Mouse (Mus musculus) left cerebral cortex, postnatal 4 days (tissue): Measurements from ENCODE around the gene Cnnm1. TPM values are rescaled to one million over a fixed set of nuclear protein-coding genes. Genes with fewer than 3 reads are reported as not detected.
A peak's percentile ranks its signal among the peaks of the same experiment; 100 is the strongest.
"Not testable (repeated sequence)": the region's sequence is repeated elsewhere in the genome, so short reads cannot be mapped to it uniquely, and the experiment has no call there.

Experiments
- DNase-seq: peaks from one replicate; pipeline ENCODE4 v3.0.0-alpha.2; 2022
- intact Hi-C: fragments of 180-260 bp; cut with DNase I; formaldehyde crosslinking; loops from one replicate; pipeline ENCODE4 v1.15.1; 2025
- total RNA-seq, 2 experiments: library from RNA; stranded (reverse); gene quantifications; 2 replicates each; pipeline ENCODE4 v1.2.3; 2021

The Cnnm1 gene
- total RNA-seq, 2 experiments from 2014 or later = 24.6 to 25.8 TPM

GRCm38 (mm10) chr19:43465076-43465475 lies 24.8 kb downstream of the Cnnm1 start:
- intact Hi-C loops = no loop called here
- DNase-seq = no peak

GRCm38 (mm10) chr19:43465601-43466255 lies 25.5 kb downstream of the Cnnm1 start:
- DNase-seq = peak; percentile 42
- intact Hi-C loops = no loop called here

- peak; percentile 63 for DNase-seq
- intact Hi-C loops = no loop called here
Observed at GRCm38 (mm10) chr19:43467927-43468685, 27.9 kb downstream of the Cnnm1 start.

GRCm38 (mm10) chr19:43469333-43469732 lies 29.1 kb downstream of the Cnnm1 start:
- intact Hi-C loops = no loop called here
- peak; percentile 28 for DNase-seq

- intact Hi-C loops = no loop called here
Observed at GRCm38 (mm10) chr19:43472331-43472730, 32.1 kb downstream of the Cnnm1 start.

GRCm38 (mm10) chr19:43472781-43473180 lies 32.5 kb downstream of the Cnnm1 start:
- peak; percentile 48 for DNase-seq
- intact Hi-C loops = no loop called here

More at GRCm38 (mm10) chr19:43472331-43472730, 32.1 kb downstream of the Cnnm1 start:
- no peak for DNase-seq

- intact Hi-C loops = no loop called here
- no peak for DNase-seq
Observed at GRCm38 (mm10) chr19:43475642-43476041, 35.4 kb downstream of the Cnnm1 start.

GRCm38 (mm10) chr19:43476063-43476462 lies 35.8 kb downstream of the Cnnm1 start:
- no peak for DNase-seq
- intact Hi-C loops = no loop called here

- intact Hi-C loops = no loop called here
- DNase-seq = no peak
Observed at GRCm38 (mm10) chr19:43477436-43477835, 37.2 kb downstream of the Cnnm1 start.

- intact Hi-C loops = no loop called here
- DNase-seq = peak; percentile 82
Observed at GRCm38 (mm10) chr19:43478891-43479290, 38.7 kb downstream of the Cnnm1 start.

- intact Hi-C loops = no loop called here
Observed at GRCm38 (mm10) chr19:43479431-43479830, 39.2 kb downstream of the Cnnm1 start.

GRCm38 (mm10) chr19:43480512-43480911 lies 40.3 kb downstream of the Cnnm1 start:
- intact Hi-C loops = no loop called here
- no peak for DNase-seq

More at GRCm38 (mm10) chr19:43479431-43479830, 39.2 kb downstream of the Cnnm1 start:
- no peak for DNase-seq

- intact Hi-C loops = no loop called here
- DNase-seq = no peak
Observed at GRCm38 (mm10) chr19:43487429-43487828, 47.2 kb downstream of the Cnnm1 start.

GRCm38 (mm10) chr19:43493316-43493715 lies 53.1 kb downstream of the Cnnm1 start:
- intact Hi-C loops, DNase-seq: not testable (repeated sequence)

- intact Hi-C loops = no loop called here
- no peak for DNase-seq
Observed at GRCm38 (mm10) chr19:43493878-43494277, 53.6 kb downstream of the Cnnm1 start.

- intact Hi-C loops = no loop called here
- no peak for DNase-seq
Observed at GRCm38 (mm10) chr19:43494914-43495313, 54.7 kb downstream of the Cnnm1 start.

- DNase-seq = peak; percentile 18
- intact Hi-C loops = no loop called here
Observed at GRCm38 (mm10) chr19:43495846-43496245, 55.6 kb downstream of the Cnnm1 start.

- intact Hi-C loops = no loop called here
- no peak for DNase-seq
Observed at GRCm38 (mm10) chr19:43497440-43497839, 57.2 kb downstream of the Cnnm1 start.

GRCm38 (mm10) chr19:43498874-43499273 lies 58.6 kb downstream of the Cnnm1 start:
- intact Hi-C loops = no loop called here
- DNase-seq = no peak

- DNase-seq = no peak
- intact Hi-C loops = no loop called here
Observed at GRCm38 (mm10) chr19:43502630-43503029, 62.4 kb downstream of the Cnnm1 start.

- intact Hi-C loops, DNase-seq: not testable (repeated sequence)
Observed at GRCm38 (mm10) chr19:43503593-43503992, 63.4 kb downstream of the Cnnm1 start.

GRCm38 (mm10) chr19:43505441-43505840 lies 65.2 kb downstream of the Cnnm1 start:
- intact Hi-C loops = no loop called here
- DNase-seq = no peak
